Mouse (Mus musculus) intestine, embryonic 14.5 days (tissue): ENCODE measurements around the gene Unc5cl. TPM values are rescaled to one million over a fixed set of nuclear protein-coding genes. Genes with fewer than 3 reads are reported as not detected.

ENCODE experiments used
- ATAC-seq: fragments of 200-750 bp; cut with Nextera tagmentation; replicated peaks from 2 replicates; pipeline ENCODE4 v1.8.0; 2017; ENCODE audit warnings: low read depth, moderate number of reproducible peaks, moderate TSS enrichment, moderate library complexity; ENCODE audit not compliant: low FRiP score, low TSS enrichment
- DNase-seq: peaks from one replicate; pipeline ENCODE4 v3.0.0-alpha.2; 2018; ENCODE audit warnings: low spot score
- H3K27ac ChIP-seq: fragments of 300-500 bp; sonication (generic); 2 replicates; pipeline ENCODE4 v1.5.1; 2014; ENCODE audit warnings: low read depth, mild to moderate bottlenecking, control low read depth
- H3K27me3 ChIP-seq: fragments of 300-500 bp; sonication (generic); replicated peaks from 2 replicates; pipeline ENCODE4 v1.6.1; 2014; ENCODE audit warnings: low read length, control low read depth; ENCODE audit not compliant: control insufficient read depth, insufficient read depth
- H3K36me3 ChIP-seq: fragments of 300-500 bp; sonication (generic); 2 replicates; pipeline ENCODE4 v1.6.1; 2014; ENCODE audit warnings: low read length, control low read depth; ENCODE audit not compliant: control insufficient read depth, insufficient read depth
- H3K4me1 ChIP-seq: fragments of 300-500 bp; sonication (generic); replicated peaks from 2 replicates; pipeline ENCODE4 v1.6.1; 2014; ENCODE audit warnings: low read length, control low read depth, mixed read lengths; ENCODE audit not compliant: control insufficient read depth, insufficient read depth
- H3K4me2 ChIP-seq: fragments of 300-500 bp; sonication (generic); 2 replicates; pipeline ENCODE4 v1.6.1; 2014; ENCODE audit warnings: low read length
- H3K4me3 ChIP-seq: fragments of 300-500 bp; sonication (generic); 2 replicates; pipeline ENCODE4 v1.5.1; 2014; ENCODE audit warnings: low read depth, low read length, control low read depth, mixed read lengths
- H3K9ac ChIP-seq: fragments of 300-500 bp; sonication (generic); 2 replicates; pipeline ENCODE4 v1.6.1; 2014; ENCODE audit warnings: mild to moderate bottlenecking, low read length
- H3K9me3 ChIP-seq: fragments of 300-500 bp; sonication (generic); 2 replicates; pipeline ENCODE4 v1.6.1; 2016; ENCODE audit warnings: low read length, control low read depth; ENCODE audit not compliant: control insufficient read depth
- WGBS: fragments of 180-500 bp; shearing (Covaris S2); extraction: QIAGEN DNeasy Blood & Tissue Kit; methylation state at CpG from one replicate; pipeline ENCODE4 v1.1.7; 2014; 5-methylcytosine and 5-hydroxymethylcytosine counted together
- polyA plus RNA-seq: library from polyadenylated mRNA; unstranded; fragments of >200 nt; fragmentation: Nextera tagmentation; extraction: Ambion mirVana; gene quantifications from 2 replicates; pipeline ENCODE4 v1.2.1, GENCODE M21; 2014

Unc5cl gene
- polyA plus RNA-seq, 1 experiment from 2014 or later = 37.0 TPM

- no peaks in the 10 kb centered on the region for H3K4me1 ChIP-seq
- H3K36me3 ChIP-seq = no peaks in the 10 kb centered on the region
- H3K9me3 ChIP-seq = no peaks in the 10 kb centered on the region
- no peaks in the 10 kb centered on the region for H3K27me3 ChIP-seq
- no peak overlapping the region for H3K9ac ChIP-seq
- 86% methylated on average over 2 of the region's 2 CpGs for WGBS
- DNase-seq (no peak), ATAC-seq (no peak)
- H3K27ac ChIP-seq = no peak overlapping the region
- no peak overlapping the region for H3K4me2 ChIP-seq
- no peak overlapping the region for H3K4me3 ChIP-seq
These were observed 68.4 kb downstream of the Unc5cl start for GRCm38 (mm10) chr17:48523056-48523455.

- H3K36me3 ChIP-seq = no peaks in the 10 kb centered on the region
- no peak for DNase-seq
- ATAC-seq = 0 out of 2 replicates have a peak, but pooled peaks have one; percentile 55
- H3K4me2 ChIP-seq = 0 out of 2 replicates have a peak overlapping the region, but pooled peaks have one; percentile 12
- no peaks in the 10 kb centered on the region for H3K27me3 ChIP-seq
- no peak overlapping the region for H3K4me3 ChIP-seq
- 0 out of 2 replicates have a peak, but pooled peaks cover 3% of the 10 kb centered on the region for H3K4me1 ChIP-seq
- H3K9me3 ChIP-seq = no peaks in the 10 kb centered on the region
- 27% methylated on average over 14 of the region's 14 CpGs for WGBS
- no peak overlapping the region for H3K27ac ChIP-seq
- no peak overlapping the region for H3K9ac ChIP-seq
These were observed 79.4 kb downstream of the Unc5cl start for GRCm38 (mm10) chr17:48533844-48534705.

GRCm38 (mm10) chr17:48538328-48538727 is 83.6 kb downstream of the Unc5cl start:
- H3K36me3 ChIP-seq = no peaks in the 10 kb centered on the region
- H3K4me3 ChIP-seq = no peak overlapping the region
- no peaks in the 10 kb centered on the region for H3K9me3 ChIP-seq
- 85% methylated on average over 5 of the region's 5 CpGs for WGBS
- DNase-seq (peak; percentile 72), ATAC-seq (no peak)
- H3K27ac ChIP-seq = no peak overlapping the region
- H3K9ac ChIP-seq = no peak overlapping the region
- H3K27me3 ChIP-seq = no peaks in the 10 kb centered on the region
- H3K4me1 ChIP-seq = 0 out of 2 replicates have a peak, but pooled peaks cover 8% of the 10 kb centered on the region
- no peak overlapping the region for H3K4me2 ChIP-seq

GRCm38 (mm10) chr17:48539326-48539725 is 84.6 kb downstream of the Unc5cl start:
- ATAC-seq = no peak
- H3K4me1 ChIP-seq = 0 out of 2 replicates have a peak, but pooled peaks cover 5% of the 10 kb centered on the region
- no peaks in the 10 kb centered on the region for H3K9me3 ChIP-seq
- DNase-seq = no peak
- H3K27ac ChIP-seq = no peak overlapping the region
- H3K4me3 ChIP-seq = no peak overlapping the region
- no peaks in the 10 kb centered on the region for H3K36me3 ChIP-seq
- H3K27me3 ChIP-seq = no peaks in the 10 kb centered on the region
- H3K9ac ChIP-seq = no peak overlapping the region
- no peak overlapping the region for H3K4me2 ChIP-seq
- 87% methylated on average over 17 of the region's 17 CpGs for WGBS

GRCm38 (mm10) chr17:48542733-48543132 is 88.0 kb downstream of the Unc5cl start:
- Histone ChIP-seq H3K4me2 (0 out of 2 replicates have a peak overlapping the region, but pooled peaks have one; percentile 3), H3K9ac (no peak overlapping the region), H3K36me3 (no peaks in the 10 kb centered on the region), H3K9me3 (no peaks in the 10 kb centered on the region), H3K27ac (no peak overlapping the region), H3K27me3 (no peaks in the 10 kb centered on the region), H3K4me1 (peaks cover 11% of the 10 kb centered on the region), H3K4me3 (no peak overlapping the region)
- ATAC-seq (no peak), DNase-seq (no peak)
- WGBS = 51% methylated on average over 11 of the region's 11 CpGs

GRCm38 (mm10) chr17:48543301-48543765 is 88.6 kb downstream of the Unc5cl start:
- H3K9me3 ChIP-seq = no peaks in the 10 kb centered on the region
- no peak overlapping the region for H3K4me2 ChIP-seq
- no peak overlapping the region for H3K9ac ChIP-seq
- no peak overlapping the region for H3K4me3 ChIP-seq
- 47% methylated on average over 15 of the region's 15 CpGs for WGBS
- peaks cover 11% of the 10 kb centered on the region for H3K4me1 ChIP-seq
- ATAC-seq = no peak
- no peak overlapping the region for H3K27ac ChIP-seq
- DNase-seq = no peak
- H3K36me3 ChIP-seq = no peaks in the 10 kb centered on the region
- no peaks in the 10 kb centered on the region for H3K27me3 ChIP-seq

GRCm38 (mm10) chr17:48544722-48545121 is 90.0 kb downstream of the Unc5cl start:
- no peak overlapping the region for H3K9ac ChIP-seq
- H3K4me3 ChIP-seq = no peak overlapping the region
- H3K27ac ChIP-seq = no peak overlapping the region
- DNase-seq (no peak), ATAC-seq (no peak)
- H3K36me3 ChIP-seq = no peaks in the 10 kb centered on the region
- H3K27me3 ChIP-seq = no peaks in the 10 kb centered on the region
- no peaks in the 10 kb centered on the region for H3K9me3 ChIP-seq
- H3K4me2 ChIP-seq = 0 out of 2 replicates have a peak overlapping the region, but pooled peaks have one; percentile 2
- peaks cover 11% of the 10 kb centered on the region for H3K4me1 ChIP-seq
- 14% methylated on average over 9 of the region's 9 CpGs for WGBS

GRCm38 (mm10) chr17:48545223-48545943 is 90.7 kb downstream of the Unc5cl start:
- ATAC-seq = peak; percentile 40; the same call in 1 of the 2 replicates
- 55% methylated on average over 28 of the region's 28 CpGs for WGBS

More at GRCm38 (mm10) chr17:48545223-48545943, 90.7 kb downstream of the Unc5cl start:
- peaks cover 11% of the 10 kb centered on the region for H3K4me1 ChIP-seq
- no peak overlapping the region for H3K4me3 ChIP-seq
- no peaks in the 10 kb centered on the region for H3K36me3 ChIP-seq
- DNase-seq = no peak
- H3K27ac ChIP-seq = no peak overlapping the region
- H3K9me3 ChIP-seq = peaks cover 3% of the 10 kb centered on the region; the same call in 1 of the 2 replicates
- 0 out of 2 replicates have a peak overlapping the region, but pooled peaks have one; percentile 2 for H3K4me2 ChIP-seq
- H3K9ac ChIP-seq = no peak overlapping the region
- H3K27me3 ChIP-seq = no peaks in the 10 kb centered on the region
